Mouse (Mus musculus) induced T-regulatory cell, adult 2 months (primary cell): ENCODE results near the gene Ncdn.

ENCODE experiments used
- DNase-seq: peaks from one replicate; pipeline ENCODE4 v3.0.0-alpha.2; 2012; ENCODE audit warnings: low read depth

The Ncdn gene

GRCm38 (mm10) chr4:126732111-126732510, 21.1 kb downstream of the Ncdn start:
- no peak for DNase-seq

GRCm38 (mm10) chr4:126707439-126707826, 45.8 kb downstream of the Ncdn start:
- no peak for DNase-seq

GRCm38 (mm10) chr4:126706630-126707438, 46.4 kb downstream of the Ncdn start:
- no peak for DNase-seq

GRCm38 (mm10) chr4:126696908-126697307, 56.3 kb downstream of the Ncdn start:
- no peak for DNase-seq
